In the genomic region with DNA sequence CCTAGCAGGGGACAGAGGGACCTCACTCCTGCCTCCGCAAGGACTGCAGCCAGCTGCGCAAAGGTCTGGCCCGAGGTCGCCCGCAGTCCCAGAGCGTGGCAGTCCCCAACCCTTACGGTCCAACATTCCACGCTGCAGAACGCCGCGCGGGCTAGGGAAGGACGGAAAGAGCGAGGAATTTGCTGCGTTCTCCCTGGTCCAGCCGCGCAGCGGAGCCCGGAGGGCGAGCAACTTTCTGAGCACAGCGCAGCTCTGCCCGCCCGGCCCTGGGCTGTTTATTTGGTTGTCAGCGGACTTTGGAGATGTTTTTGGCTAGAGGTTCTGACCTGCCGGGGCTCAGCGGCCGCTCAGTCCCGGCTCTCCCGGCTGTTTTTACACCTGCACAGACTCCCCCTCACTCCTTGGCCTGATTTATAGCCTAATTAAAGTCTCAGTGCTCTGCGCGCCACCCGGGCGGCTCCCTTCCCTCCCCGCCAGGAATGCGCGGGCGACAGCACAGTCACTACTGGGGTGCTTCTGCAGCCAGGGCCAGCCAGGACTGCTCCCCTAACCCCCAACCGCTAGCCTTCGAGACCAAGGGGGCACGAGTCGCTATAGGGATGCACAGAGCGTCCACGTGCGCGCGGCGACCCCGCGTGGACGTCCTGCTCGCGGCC, we compare ENCODE assay signal across 8 mouse cellular contexts. TPM values are rescaled to one million over a fixed set of nuclear protein-coding genes. Genes with fewer than 3 reads are reported as not detected.
DNase-seq lines count a peak whose midpoint lies in the region; ATAC-seq lines count a peak whose summit lies in the region.
"Had no signal": no experiment of that assay in that cellular context is flagged by ENCODE, and none has a peak within 500 bp of the region (broad histone marks: within the 10 kb centered on the region; RNA-seq: fewer than 3 reads in every experiment).

No protein-coding gene starts in this region.

- peaks cover 75% of the 10 kb centered on the region for H3K27me3 ChIP-seq in forebrain, embryonic 16.5 days (replicated peaks; ENCODE audit: control insufficient read depth, insufficient read depth, low read length)
- H3K27me3 ChIP-seq in neural tube, embryonic 15.5 days (replicated peaks): peaks cover 84% of the 10 kb centered on the region

- no peaks in the 10 kb centered on the region for H3K36me3 ChIP-seq in forebrain, embryonic 16.5 days (ENCODE audit: control insufficient read depth, insufficient read depth)
- no peaks in the 10 kb centered on the region for H3K36me3 ChIP-seq in neural tube, embryonic 15.5 days

- H3K9ac ChIP-seq in forebrain, embryonic 16.5 days (replicated peaks; ENCODE audit: low read depth, low read length): no peak overlapping the region
- no peak overlapping the region for H3K9ac ChIP-seq in neural tube, embryonic 15.5 days (replicated peaks)

- DNase-seq in thymus, postnatal 4 days: peak; percentile 10
- no peak for DNase-seq in thymus, postnatal 0 days (ENCODE audit: low spot score)
- peak; percentile 66 to 82 for DNase-seq in kidney, postnatal 4 days
- no peak for DNase-seq in left cerebral cortex, adult 18-20 months (ENCODE audit: low spot score in 2 of 2)
- DNase-seq in frontal cortex, postnatal 14 days (ENCODE audit: low spot score in 2 of 2): no peak

- H3K4me2 ChIP-seq in forebrain, embryonic 16.5 days (ENCODE audit: low read length): peak overlapping the region; percentile 7; the same call in 1 of the 2 replicates
- H3K4me2 ChIP-seq in neural tube, embryonic 15.5 days: peak overlapping the region; percentile 44

- H3K4me1 ChIP-seq in forebrain, embryonic 16.5 days (replicated peaks; ENCODE audit: control insufficient read depth, insufficient read depth, low read length): peaks cover 5% of the 10 kb centered on the region
- H3K4me1 ChIP-seq in neural tube, embryonic 15.5 days: peaks cover 10% of the 10 kb centered on the region; the same call in 1 of the 2 replicates

- under 1% methylated on average over 52 of the region's 52 CpGs for WGBS in forebrain, embryonic 16.5 days
- under 1% methylated on average over 52 of the region's 52 CpGs for WGBS in neural tube, embryonic 15.5 days

- no peak overlapping the region; the same call in 1 of the 2 replicates for H3K4me3 ChIP-seq in forebrain, embryonic 16.5 days (replicated peaks; ENCODE audit: low read length)
- H3K4me3 ChIP-seq in neural tube, embryonic 15.5 days (replicated peaks): peak overlapping the region; percentile 11; the same call in 1 of the 2 replicates

- ATAC-seq in forebrain, embryonic 16.5 days: no peak
- ATAC-seq in neural tube, embryonic 15.5 days (ENCODE audit: low FRiP score): 0 out of 2 replicates have a peak, but pooled peaks have one; percentile 35

- H3K27ac ChIP-seq in forebrain, embryonic 16.5 days (ENCODE audit: low read length): no peak overlapping the region
- no peak overlapping the region for H3K27ac ChIP-seq in neural tube, embryonic 15.5 days (replicated peaks)

- no peaks in the 10 kb centered on the region; the same call in 1 of the 2 replicates for H3K9me3 ChIP-seq in forebrain, embryonic 16.5 days (ENCODE audit: control insufficient read depth, low read length)
- H3K9me3 ChIP-seq in neural tube, embryonic 15.5 days (replicated peaks): no peaks in the 10 kb centered on the region

RNA-seq across cellular contexts. Expression of gene Foxd1, which starts 11.9 kb away (rescaled TPM):
- polyA plus RNA-seq in thymus, postnatal 0 days (2015; fragmentation: Nextera tagmentation; extraction: Ambion mirVana): 0.04 TPM in 1 of 2 replicates, not detected in the other
- 0.46 and 0.50 TPM in 2 replicates for polyA plus RNA-seq in forebrain, embryonic 16.5 days (2015; fragmentation: Nextera tagmentation; extraction: Ambion mirVana)
- 0.33 and 0.65 TPM in 2 replicates for polyA plus RNA-seq in neural tube, embryonic 15.5 days (2015; fragmentation: Nextera tagmentation; extraction: Ambion mirVana)
- 1 to 10 TPM; 1.6 to 2.0 TPM for total RNA-seq in left cerebral cortex, adult 18-20 months (2021)
- total RNA-seq: neutrophil, adult 5-6 weeks had no signal

RNA-seq across cellular contexts. Expression of gene Btf3, which starts 49.1 kb away (rescaled TPM):
- 813 and 840 TPM in 2 replicates for polyA plus RNA-seq in thymus, postnatal 0 days (2015; fragmentation: Nextera tagmentation; extraction: Ambion mirVana)
- 536 and 561 TPM in 2 replicates for polyA plus RNA-seq in forebrain, embryonic 16.5 days (2015; fragmentation: Nextera tagmentation; extraction: Ambion mirVana)
- 481 and 531 TPM in 2 replicates for polyA plus RNA-seq in neural tube, embryonic 15.5 days (2015; fragmentation: Nextera tagmentation; extraction: Ambion mirVana)
- 100 to 1,000 TPM; 171 to 175 TPM for total RNA-seq in left cerebral cortex, adult 18-20 months (2021)

Comparison
In these comparisons a context has a peak if more than half of its experiments do, and no peak if none do; other contexts are left out.
1. DNase-seq: peak in thymus, postnatal 4 days (single experiment) and kidney, postnatal 4 days (2 of 2); none in thymus, postnatal 0 days (single experiment), left cerebral cortex, adult 18-20 months (0 of 2) and frontal cortex, postnatal 14 days (0 of 2).